Mouse (Mus musculus) midbrain, embryonic 15.5 days (tissue): ENCODE measurements at regions not wholly inside any gene's neighbourhood (a gene's known extent, or its start where the extent isn't known, plus 50 kb on each side); places are given as distances from the start of the nearest gene placed in this dataset.

Experiments
- ATAC-seq: fragments of 200-750 bp; cut with Nextera tagmentation; replicated peaks from 2 replicates; pipeline ENCODE4 v1.8.0; 2017; ENCODE audit warnings: moderate TSS enrichment
- H3K27ac ChIP-seq: fragments of 300-500 bp; sonication (generic); 2 replicates; pipeline ENCODE4 v1.5.1; 2015; ENCODE audit warnings: mild to moderate bottlenecking, inconsistent platforms
- H3K27me3 ChIP-seq: fragments of 300-500 bp; sonication (generic); replicated peaks from 2 replicates; pipeline ENCODE4 v1.6.1; 2015; ENCODE audit warnings: inconsistent platforms
- H3K36me3 ChIP-seq: fragments of 300-500 bp; sonication (generic); replicated peaks from 2 replicates; pipeline ENCODE4 v1.6.1; 2015; ENCODE audit warnings: inconsistent platforms
- H3K4me1 ChIP-seq: fragments of 300-500 bp; sonication (generic); 2 replicates; pipeline ENCODE4 v1.6.1; 2015; ENCODE audit warnings: inconsistent platforms
- H3K4me2 ChIP-seq: fragments of 300-500 bp; sonication (generic); 2 replicates; pipeline ENCODE4 v1.6.1; 2015; ENCODE audit warnings: inconsistent platforms, mild to moderate bottlenecking, moderate library complexity
- H3K4me3 ChIP-seq: fragments of 300-500 bp; sonication (generic); 2 replicates; pipeline ENCODE4 v1.5.1; 2015; ENCODE audit warnings: mild to moderate bottlenecking, inconsistent platforms
- H3K9ac ChIP-seq: fragments of 300-500 bp; sonication (generic); 2 replicates; pipeline ENCODE4 v1.6.1; 2015; ENCODE audit warnings: mild to moderate bottlenecking, inconsistent platforms
- H3K9me3 ChIP-seq: fragments of 300-500 bp; sonication (generic); 2 replicates; pipeline ENCODE4 v1.6.1; 2016; ENCODE audit warnings: inconsistent platforms
- WGBS: fragments of 180-500 bp; shearing (Covaris S2); methylation state at CpG from one replicate; pipeline ENCODE4 v1.1.7; 2015; ENCODE audit warnings: mixed read lengths; 5-methylcytosine and 5-hydroxymethylcytosine counted together

DNA sequence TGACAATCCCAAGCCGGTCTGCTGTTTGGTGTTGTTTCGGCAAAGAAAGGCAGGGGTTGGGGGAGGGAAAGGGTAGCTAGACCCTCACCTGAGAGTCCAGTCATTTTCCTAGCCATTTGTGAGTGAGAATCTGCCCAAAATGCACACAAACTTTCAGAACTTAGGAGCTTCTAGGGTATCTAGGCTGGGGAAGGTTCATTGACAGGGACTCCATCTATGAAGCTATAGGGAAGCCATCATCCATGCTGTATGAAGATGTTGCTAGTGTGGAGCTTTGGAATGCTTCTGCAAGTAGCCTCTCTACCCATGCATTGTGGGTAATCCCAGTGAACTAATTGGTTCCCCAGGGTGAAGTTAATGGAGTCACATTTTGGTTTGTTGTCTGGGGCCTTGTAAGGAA lies 412.9 kb upstream of the Zfp703 start:
- no peak overlapping the region for H3K4me3 ChIP-seq
- H3K27ac ChIP-seq, result no peak overlapping the region
- 91% methylated on average over 2 of the region's 2 CpGs for WGBS
- no peaks in the 10 kb centered on the region for H3K36me3 ChIP-seq
- no peaks in the 10 kb centered on the region for H3K9me3 ChIP-seq
- H3K4me1 ChIP-seq, result no peaks in the 10 kb centered on the region
- H3K9ac ChIP-seq, result no peak overlapping the region
- ATAC-seq, result no peak
- H3K27me3 ChIP-seq, result no peaks in the 10 kb centered on the region
- no peak overlapping the region for H3K4me2 ChIP-seq

DNA sequence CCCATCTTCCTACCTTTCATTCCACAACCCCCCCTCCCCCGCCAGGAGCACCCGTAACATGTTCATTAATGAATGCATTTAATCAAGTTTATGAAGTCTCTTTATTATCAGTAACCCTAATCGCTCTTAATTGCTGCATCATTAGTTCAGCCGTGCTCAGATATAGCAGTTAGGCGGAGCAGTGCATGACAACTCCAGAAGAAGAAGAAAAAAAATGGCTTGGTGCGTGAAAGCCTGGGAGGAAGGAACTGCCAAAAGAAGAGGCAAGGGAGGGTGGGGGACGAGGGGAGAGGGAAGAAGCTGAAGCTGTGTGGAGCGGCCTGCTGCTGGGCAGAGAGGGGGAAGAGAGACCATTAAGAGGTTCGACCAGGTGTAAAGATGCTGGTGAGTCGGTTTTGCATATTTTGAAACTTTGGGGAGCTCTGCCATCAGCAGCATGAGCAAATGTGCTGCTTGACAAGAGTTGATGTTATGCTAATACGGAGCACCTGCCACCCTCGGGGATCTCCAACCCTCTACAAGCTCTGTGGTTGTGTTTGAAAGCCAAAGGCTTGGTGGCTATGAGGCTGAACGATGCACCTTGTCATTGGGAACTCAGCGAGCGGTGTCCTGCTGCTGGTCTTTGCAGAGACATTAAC lies 408.6 kb upstream of the Zfp703 start:
- no peaks in the 10 kb centered on the region for H3K36me3 ChIP-seq
- H3K27ac ChIP-seq, result no peak overlapping the region
- H3K4me2 ChIP-seq, result no peak overlapping the region
- H3K9me3 ChIP-seq, result no peaks in the 10 kb centered on the region
- H3K4me3 ChIP-seq, result no peak overlapping the region
- H3K4me1 ChIP-seq, result no peaks in the 10 kb centered on the region
- no peaks in the 10 kb centered on the region for H3K27me3 ChIP-seq
- WGBS, result 70% methylated on average over 15 of the region's 15 CpGs
- H3K9ac ChIP-seq, result no peak overlapping the region
- ATAC-seq, result no peak

DNA sequence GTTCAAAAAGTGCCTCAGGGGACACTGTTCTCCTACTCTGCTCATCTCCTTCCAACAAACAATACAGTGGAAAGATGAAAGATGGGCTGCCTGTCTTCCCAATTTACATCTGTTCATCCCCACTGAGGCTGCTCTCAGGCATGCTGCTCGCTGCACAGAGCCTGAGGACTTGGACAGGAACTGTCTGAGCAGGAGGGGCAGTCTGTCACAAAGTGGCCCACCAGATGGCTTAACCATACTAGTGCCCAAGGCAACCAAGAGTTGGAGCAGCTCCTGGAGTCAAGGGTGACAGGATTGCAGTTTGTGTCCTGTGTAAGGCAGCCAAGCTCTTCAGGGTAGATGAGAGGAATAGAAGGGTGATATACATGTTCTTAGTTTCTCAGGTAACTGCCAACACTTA lies 388.3 kb upstream of the Zfp703 start:
- no peak overlapping the region for H3K4me3 ChIP-seq
- H3K9ac ChIP-seq, result no peak overlapping the region
- ATAC-seq, result no peak
- no peaks in the 10 kb centered on the region for H3K9me3 ChIP-seq
- 74% methylated on average over 1 of the region's 1 CpGs for WGBS
- H3K36me3 ChIP-seq, result no peaks in the 10 kb centered on the region
- H3K27me3 ChIP-seq, result no peaks in the 10 kb centered on the region
- H3K27ac ChIP-seq, result no peak overlapping the region
- peaks cover 3% of the 10 kb centered on the region; the same call in 1 of the 2 replicates for H3K4me1 ChIP-seq
- H3K4me2 ChIP-seq, result no peak overlapping the region

DNA sequence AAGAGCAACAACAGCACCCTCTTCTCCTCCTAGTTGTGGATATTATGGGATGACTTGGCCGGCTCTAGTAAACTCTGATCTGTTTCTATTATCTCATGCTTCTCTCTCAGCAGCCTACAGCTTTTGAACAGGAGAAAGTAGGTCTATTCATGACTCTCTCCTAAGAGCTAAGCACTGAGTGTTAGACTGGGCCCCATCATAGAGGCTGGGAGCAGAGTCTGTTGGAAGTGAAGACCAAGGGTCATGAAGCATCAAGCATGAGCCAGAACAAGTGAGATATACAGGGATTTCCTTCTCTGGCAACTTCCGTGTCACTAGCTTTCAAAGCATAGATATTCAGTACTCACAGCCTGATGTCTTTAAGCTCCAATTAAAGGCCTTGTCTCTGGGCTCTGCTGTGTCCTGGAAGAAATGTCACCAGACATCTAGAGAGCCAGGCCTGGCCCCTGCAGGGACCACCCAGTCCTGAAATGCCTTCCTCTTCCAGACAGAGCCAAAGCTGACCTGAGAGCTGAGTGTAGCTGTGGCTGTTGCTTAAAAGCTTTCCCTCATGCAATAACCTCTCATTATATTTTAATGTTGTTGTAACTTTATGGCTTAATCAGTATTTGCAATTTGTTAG lies 386.4 kb upstream of the Zfp703 start:
- ATAC-seq, result no peak
- H3K27ac ChIP-seq, result no peak overlapping the region
- no peak overlapping the region for H3K9ac ChIP-seq
- no peaks in the 10 kb centered on the region for H3K36me3 ChIP-seq
- 75% methylated on average over 2 of the region's 2 CpGs for WGBS
- H3K4me3 ChIP-seq, result no peak overlapping the region
- H3K9me3 ChIP-seq, result no peaks in the 10 kb centered on the region
- peaks cover 5% of the 10 kb centered on the region; the same call in 1 of the 2 replicates for H3K4me1 ChIP-seq
- no peak overlapping the region for H3K4me2 ChIP-seq
- H3K27me3 ChIP-seq, result no peaks in the 10 kb centered on the region

DNA sequence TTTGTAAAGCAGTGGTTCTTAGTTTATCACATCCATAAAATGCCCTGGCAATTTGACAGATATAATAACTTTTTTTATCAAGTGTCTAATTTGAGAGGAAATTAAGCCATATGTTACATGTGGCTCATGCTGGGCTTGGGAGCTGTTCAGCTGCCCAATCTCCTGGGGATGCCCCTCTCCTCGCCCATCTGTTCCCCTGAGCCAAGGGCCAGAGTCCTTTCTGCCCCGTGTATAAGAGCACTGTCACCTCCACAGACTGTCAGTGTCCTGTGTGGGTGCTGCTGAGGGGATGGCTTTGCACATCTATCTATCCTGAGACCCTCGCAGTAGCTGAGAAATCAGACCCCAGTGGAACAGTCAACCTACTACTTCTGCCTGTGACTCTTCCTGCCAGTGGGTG lies 385.9 kb upstream of the Zfp703 start:
- H3K36me3 ChIP-seq, result no peaks in the 10 kb centered on the region
- 73% methylated on average over 3 of the region's 3 CpGs for WGBS

DNA sequence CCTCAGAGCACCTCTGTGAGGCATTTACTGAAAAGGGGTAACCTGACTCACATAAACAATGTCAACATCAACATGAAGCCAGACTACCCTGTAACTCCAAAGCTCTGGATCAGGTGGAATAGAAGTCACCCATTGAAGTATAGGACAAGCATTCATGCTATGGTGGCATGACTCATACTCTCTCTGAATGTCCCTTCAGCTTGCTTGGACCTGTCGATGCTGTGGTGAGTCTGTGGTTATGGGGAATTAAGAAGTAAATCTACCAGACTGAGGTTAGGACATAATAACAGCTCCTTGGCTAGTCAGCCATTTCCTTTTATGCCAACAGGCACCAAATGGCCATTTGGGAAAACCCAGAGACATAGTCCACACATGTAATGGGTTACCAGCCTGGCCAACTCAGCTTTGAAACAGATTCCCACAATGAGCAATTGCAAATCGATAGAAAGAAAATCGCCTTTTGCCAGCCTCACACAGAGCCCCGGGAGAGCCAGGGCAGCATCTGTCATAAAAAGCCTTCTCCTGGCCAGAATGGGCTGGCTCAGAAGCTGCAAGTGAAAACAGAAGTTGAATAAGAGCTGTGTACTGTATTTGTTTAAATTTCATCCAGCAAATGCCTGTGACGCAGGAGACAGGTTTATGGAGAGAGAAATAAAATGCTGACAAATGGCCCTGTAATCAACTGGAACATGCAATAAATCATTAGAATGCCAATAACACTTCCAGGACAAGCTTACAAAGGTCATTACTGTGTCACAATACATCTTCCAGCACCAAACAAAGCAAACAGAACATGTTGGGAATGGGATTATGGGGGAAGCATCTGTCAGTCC lies 383.4 kb upstream of the Zfp703 start:
- Histone ChIP-seq H3K36me3 (no peaks in the 10 kb centered on the region), H3K9ac (no peak overlapping the region), H3K4me1 (peaks cover 5% of the 10 kb centered on the region; the same call in 1 of the 2 replicates), H3K4me2 (no peak overlapping the region), H3K9me3 (no peaks in the 10 kb centered on the region), H3K4me3 (no peak overlapping the region), H3K27me3 (no peaks in the 10 kb centered on the region), H3K27ac (no peak overlapping the region)
- no peak for ATAC-seq
- 62% methylated on average over 5 of the region's 5 CpGs for WGBS

More for the DNA sequence above, 385.9 kb upstream of the Zfp703 start:
- Histone ChIP-seq H3K4me3 (no peak overlapping the region), H3K27me3 (no peaks in the 10 kb centered on the region), H3K9me3 (no peaks in the 10 kb centered on the region), H3K9ac (no peak overlapping the region), H3K4me1 (peaks cover 5% of the 10 kb centered on the region; the same call in 1 of the 2 replicates), H3K4me2 (no peak overlapping the region), H3K27ac (no peak overlapping the region)
- ATAC-seq, result no peak

DNA sequence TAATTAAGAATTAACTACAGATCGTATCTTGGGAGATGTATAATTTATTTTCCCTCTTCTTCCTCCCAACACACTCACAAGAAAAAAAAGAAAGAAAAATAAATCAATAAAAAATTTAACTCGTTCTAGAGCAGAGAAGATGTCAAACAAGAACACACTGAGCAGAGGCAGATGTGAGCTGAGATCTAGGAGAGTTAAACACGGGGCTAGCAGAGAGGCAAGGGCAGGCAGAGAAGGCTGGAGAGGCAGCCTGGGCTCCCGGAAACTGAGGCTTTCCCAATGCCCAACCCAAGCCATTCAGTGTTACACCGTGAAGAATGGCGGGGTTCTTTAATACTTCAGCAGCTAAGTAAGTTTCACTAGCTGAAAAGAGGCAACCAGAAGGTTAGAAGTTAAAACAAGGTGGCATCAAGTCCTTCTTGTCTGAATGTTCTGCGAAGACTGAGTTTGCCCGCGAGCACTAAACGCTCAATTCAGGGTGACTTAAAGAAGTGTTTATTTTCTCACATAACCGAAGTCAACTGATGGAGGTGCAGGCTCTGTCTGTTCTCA lies 382.7 kb upstream of the Zfp703 start:
- Histone ChIP-seq H3K9me3 (no peaks in the 10 kb centered on the region), H3K9ac (no peak overlapping the region), H3K36me3 (no peaks in the 10 kb centered on the region), H3K4me2 (no peak overlapping the region), H3K27ac (no peak overlapping the region), H3K4me3 (no peak overlapping the region), H3K4me1 (peaks cover 5% of the 10 kb centered on the region; the same call in 1 of the 2 replicates), H3K27me3 (no peaks in the 10 kb centered on the region)
- 71% methylated on average over 11 of the region's 11 CpGs for WGBS
- ATAC-seq, result no peak

DNA sequence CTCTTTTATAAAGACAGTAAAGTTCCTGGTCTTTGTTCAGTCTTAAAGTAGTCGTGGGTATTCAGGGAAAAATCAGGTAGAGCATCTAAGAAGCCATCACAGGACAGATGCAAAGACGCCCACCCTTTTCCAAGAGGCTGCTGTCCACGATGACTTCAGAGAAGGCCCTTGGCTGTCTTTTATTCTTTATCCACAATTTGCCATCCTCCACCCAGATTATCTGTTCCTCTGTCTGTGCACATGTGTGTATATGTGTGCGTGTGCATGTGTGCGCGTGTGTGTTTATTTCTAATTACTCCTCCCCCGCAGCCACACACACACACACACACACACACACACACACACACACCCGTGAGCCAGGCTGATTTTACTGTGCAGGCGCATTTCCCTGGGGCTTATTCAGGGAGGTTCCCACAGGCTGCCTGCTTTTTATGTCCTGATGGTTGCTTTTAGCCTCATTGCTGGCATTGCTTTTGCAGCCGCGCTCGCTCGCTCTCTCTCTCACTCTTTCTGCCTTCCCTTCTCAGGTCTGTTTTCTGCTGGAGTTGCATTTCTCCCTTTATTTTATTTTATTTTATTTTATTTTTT lies 381.6 kb upstream of the Zfp703 start:
- H3K4me3 ChIP-seq, result no peak overlapping the region
- WGBS, result 71% methylated on average over 13 of the region's 13 CpGs
- H3K27me3 ChIP-seq, result no peaks in the 10 kb centered on the region
- no peak; the same call in 1 of the 2 replicates for ATAC-seq
- H3K36me3 ChIP-seq, result no peaks in the 10 kb centered on the region
- no peak overlapping the region for H3K9ac ChIP-seq
- peaks cover 5% of the 10 kb centered on the region; the same call in 1 of the 2 replicates for H3K4me1 ChIP-seq
- H3K9me3 ChIP-seq, result no peaks in the 10 kb centered on the region
- H3K4me2 ChIP-seq, result no peak overlapping the region
- peak overlapping the region; percentile 3; the same call in 1 of the 2 replicates for H3K27ac ChIP-seq

DNA sequence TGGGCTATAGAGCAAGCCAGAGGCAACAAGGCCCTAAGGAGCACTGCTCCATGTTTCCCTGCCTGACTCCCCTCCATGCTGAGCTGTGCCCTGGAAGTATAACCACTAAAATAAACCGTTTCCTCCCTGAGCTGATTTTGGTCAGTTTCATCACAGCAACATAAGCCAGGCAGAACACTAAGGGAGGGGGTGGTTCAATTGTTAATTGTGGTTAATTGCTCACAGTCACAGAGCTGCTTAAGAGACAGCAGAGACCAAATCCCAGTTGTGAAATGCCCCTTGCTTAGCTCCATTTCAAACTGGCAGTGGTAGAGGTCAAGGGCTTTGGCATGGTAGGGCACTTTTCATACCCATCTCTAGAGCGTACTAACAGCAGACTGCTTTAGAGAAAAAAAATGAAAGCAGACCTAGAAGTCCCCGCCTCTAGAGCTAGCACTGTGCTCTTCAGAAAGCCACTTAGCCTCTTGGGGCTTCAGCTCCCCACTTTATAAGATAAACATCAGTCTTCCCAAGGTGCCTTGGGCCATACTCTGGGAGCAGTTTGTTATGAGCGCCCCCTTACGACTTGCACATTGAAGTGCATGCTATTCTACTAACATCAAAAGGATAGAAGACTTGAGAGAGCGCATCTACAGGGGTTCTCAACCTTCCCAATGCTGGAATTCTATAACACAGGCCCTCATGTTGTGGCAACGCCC lies 380.3 kb upstream of the Zfp703 start:
- ATAC-seq, result no peak
- H3K9ac ChIP-seq, result no peak overlapping the region
- H3K36me3 ChIP-seq, result no peaks in the 10 kb centered on the region
- H3K27me3 ChIP-seq, result no peaks in the 10 kb centered on the region
- no peak overlapping the region for H3K4me2 ChIP-seq
- no peaks in the 10 kb centered on the region for H3K9me3 ChIP-seq
- no peak overlapping the region for H3K4me3 ChIP-seq
- H3K27ac ChIP-seq, result no peak overlapping the region
- 66% methylated on average over 7 of the region's 7 CpGs for WGBS
- H3K4me1 ChIP-seq, result peaks cover 5% of the 10 kb centered on the region; the same call in 1 of the 2 replicates

DNA sequence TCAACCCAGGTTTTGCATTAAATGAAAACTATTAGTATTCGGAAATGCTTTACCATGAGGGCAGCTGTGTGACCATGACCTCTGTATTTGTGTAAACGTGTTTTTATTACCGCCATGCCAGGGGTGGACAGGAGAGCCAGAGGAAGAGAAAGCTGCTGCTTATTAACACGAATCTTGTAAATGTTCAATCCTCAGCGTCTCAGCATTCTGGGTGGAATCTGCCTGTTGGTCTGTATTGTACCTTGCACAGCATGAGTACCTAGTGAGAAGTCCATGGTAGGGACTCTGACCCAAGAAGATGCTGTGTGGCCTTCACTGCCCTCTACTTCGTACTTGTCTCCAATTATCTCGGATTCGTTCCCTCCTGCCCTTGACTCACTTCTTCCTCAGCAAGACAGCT lies 378.6 kb upstream of the Zfp703 start:
- no peak overlapping the region for H3K9ac ChIP-seq
- H3K9me3 ChIP-seq, result no peaks in the 10 kb centered on the region
- H3K27me3 ChIP-seq, result no peaks in the 10 kb centered on the region
- no peak overlapping the region for H3K4me2 ChIP-seq
- peaks cover 5% of the 10 kb centered on the region; the same call in 1 of the 2 replicates for H3K4me1 ChIP-seq
- no peaks in the 10 kb centered on the region for H3K36me3 ChIP-seq
- no peak overlapping the region for H3K4me3 ChIP-seq
- 90% methylated on average over 8 of the region's 8 CpGs for WGBS
- no peak overlapping the region for H3K27ac ChIP-seq
- ATAC-seq, result no peak

DNA sequence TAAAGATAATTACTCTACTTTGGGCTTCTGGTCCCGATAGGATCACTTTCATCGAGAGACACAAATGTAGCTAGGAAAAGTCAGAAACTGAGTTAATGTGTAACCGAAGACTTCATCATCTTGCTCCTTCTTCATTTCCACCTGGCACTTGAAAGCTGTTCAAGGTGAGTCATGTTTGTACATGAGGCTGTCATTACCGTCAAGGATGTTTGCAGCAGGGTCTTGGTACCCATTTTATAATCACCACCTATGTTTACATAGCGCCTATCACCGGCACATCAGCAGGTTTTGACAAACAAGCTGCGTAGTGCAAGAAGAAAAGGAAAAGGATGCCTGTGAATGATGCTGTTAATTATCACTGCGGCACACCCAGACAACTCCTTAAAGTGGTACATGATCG lies 377.0 kb upstream of the Zfp703 start:
- no peaks in the 10 kb centered on the region for H3K27me3 ChIP-seq
- H3K9me3 ChIP-seq, result no peaks in the 10 kb centered on the region
- 93% methylated on average over 9 of the region's 9 CpGs for WGBS
- H3K4me2 ChIP-seq, result no peak overlapping the region
- H3K4me3 ChIP-seq, result no peak overlapping the region
- no peak overlapping the region for H3K27ac ChIP-seq
- no peak for ATAC-seq
- H3K9ac ChIP-seq, result no peak overlapping the region
- no peaks in the 10 kb centered on the region for H3K4me1 ChIP-seq
- no peaks in the 10 kb centered on the region for H3K36me3 ChIP-seq
